Mouse (Mus musculus) adrenal gland, adult 8-10 months (tissue): ENCODE measurements around the gene Rrp8. TPM values are rescaled to one million over a fixed set of nuclear protein-coding genes. Genes with fewer than 3 reads are reported as not detected.
"Not testable (repeated sequence)": the region's sequence is repeated elsewhere in the genome, so short reads cannot be mapped to it uniquely, and the experiment has no call there.

ENCODE experiments used
- DNase-seq: peaks from one replicate; pipeline ENCODE4 v3.0.0; 2022
- total RNA-seq, 4 experiments: library from RNA; stranded (reverse); gene quantifications; 2 replicates each; pipeline ENCODE4 v1.2.4; 2022

Rrp8 gene
- total RNA-seq, 4 experiments from 2014 or later = 18.3 to 29.6 (median 22.0) TPM

GRCm38 (mm10) chr7:105743926-105744590 is 6.9 kb upstream of the Rrp8 start, which contains the start of gene Taf10:
Taf10 (minus strand) TSS chr7:105744361.
- DNase-seq = peak; percentile 83

DNA sequence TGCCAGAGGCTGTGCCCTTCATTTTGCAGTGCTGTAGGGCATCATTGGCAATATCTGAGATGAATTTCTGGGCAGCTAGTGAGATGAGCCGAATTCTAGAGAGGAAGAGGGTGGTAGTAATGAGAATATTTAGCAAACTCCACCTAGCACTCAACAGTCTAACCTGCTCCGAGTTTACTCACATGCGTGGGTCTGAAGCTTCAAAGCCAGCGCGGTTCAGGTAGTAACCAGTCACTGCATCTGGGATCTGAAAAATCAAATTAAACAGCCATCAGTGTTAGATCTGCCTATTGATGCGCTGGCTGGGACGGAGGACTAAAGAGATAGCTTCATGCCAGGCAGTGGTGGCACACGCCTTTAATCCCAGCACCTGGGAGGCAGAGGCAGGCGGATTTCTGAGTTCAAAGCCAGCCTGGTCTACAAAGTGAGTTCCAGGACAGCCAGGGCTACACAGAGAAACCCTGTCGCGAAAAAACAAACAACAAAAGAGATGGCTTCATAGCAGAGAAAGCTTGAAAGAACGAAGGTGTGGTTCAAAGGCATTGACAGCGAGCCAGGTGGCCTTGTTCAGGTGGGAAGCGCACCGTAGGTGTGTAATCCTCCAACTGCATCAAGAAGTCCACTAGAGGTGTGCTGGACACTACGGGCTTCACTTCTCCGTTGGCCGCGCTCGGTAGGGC is 6.2 kb upstream of the Rrp8 start:
- not testable (repeated sequence) for DNase-seq

DNA sequence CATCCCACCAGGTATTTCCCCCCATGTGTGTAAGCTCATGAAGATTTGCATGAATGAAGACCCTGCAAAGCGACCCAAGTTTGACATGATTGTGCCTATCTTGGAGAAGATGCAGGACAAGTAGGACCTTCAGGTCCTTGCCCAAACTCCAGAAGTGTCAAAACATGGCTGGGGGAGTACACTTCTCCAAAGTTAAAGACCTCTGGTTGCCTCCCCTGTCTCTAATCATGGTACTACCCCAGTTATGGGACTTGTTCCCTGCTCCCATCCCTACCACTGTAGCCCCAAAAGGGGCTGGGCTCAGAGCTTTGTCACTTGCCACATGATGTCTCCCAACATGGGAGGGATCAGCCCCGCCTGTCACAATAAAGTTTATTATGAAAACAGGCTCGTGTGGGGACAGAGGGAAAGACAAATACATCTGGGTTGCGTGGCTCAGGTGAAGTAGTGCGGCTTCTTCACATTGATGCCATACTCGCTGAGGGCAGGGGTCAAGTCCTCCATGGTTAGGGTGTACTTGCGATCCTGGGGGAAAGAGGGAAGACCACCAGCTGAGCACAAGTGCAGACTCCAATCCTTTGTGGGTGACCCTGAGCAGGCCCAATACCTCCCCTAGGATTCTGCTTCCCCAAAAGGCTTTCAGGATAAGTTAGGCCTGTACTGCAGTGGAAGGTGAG is 5.5 kb upstream of the Rrp8 start:
- DNase-seq = not testable (repeated sequence)

DNA sequence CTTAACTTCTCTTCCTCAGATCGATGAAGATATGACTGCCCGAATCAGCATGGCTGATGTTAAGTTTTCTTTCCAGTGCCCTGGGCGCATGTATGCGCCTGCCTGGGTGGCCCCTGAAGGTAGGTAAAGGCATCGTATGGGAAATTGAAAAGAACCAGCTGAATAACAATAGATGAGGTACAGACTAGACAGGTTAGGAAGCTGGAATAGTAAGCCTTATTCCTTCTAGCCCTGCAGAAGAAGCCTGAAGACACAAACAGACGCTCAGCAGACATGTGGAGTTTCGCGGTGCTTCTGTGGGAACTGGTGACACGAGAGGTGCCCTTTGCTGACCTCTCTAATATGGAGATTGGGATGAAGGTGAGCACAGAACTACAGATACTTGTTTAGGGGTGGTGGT is 4.8 kb upstream of the Rrp8 start:
- no peak for DNase-seq

DNA sequence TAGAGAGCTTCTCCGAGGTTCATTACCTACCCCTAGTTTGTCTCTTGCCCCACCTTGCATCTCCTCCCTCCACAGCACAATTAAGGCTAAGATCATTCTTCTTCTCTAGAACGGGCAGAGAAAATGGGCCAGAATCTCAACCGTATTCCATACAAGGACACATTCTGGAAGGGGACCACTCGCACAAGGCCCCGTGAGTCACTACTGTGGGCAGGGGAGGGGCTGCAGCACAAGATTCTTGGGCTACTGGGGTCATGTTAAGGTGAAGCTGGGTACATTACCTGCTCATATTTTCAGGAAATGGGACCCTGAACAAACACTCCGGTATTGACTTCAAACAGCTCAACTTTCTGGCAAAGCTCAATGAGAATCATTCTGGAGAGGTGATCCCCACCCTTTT is 3.7 kb upstream of the Rrp8 start:
- DNase-seq = no peak

DNA sequence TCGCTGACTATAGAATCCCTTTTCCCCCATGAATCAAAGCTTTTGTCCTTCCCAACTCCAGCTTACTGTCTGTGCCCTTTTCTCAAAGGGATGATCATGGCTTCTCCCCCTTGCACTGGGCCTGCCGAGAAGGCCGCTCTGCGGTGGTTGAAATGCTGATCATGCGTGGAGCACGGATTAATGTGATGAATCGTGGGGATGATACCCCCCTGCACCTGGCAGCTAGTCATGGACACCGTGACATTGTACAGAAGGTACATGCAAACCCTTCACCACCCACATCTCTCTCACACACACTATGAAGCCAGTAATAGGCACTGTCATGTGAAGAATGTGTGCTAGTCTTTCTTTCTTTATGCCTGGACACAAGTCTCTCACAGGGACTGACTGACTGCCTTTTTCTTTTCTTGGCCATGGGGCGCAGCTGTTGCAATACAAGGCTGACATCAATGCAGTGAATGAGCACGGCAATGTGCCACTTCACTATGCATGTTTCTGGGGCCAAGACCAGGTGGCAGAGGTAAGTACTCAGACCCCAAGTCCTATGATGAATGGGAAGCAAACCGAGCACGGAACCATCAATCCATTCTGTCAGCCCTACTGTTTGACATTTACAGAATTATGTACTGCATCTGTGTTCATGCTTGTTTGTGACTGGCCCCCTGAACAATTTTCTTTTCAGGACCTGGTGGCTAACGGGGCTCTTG is 3.1 kb upstream of the Rrp8 start:
- no peak for DNase-seq

GRCm38 (mm10) chr7:105738948-105739347 is 1.8 kb upstream of the Rrp8 start:
- DNase-seq = peak; percentile 59

DNA sequence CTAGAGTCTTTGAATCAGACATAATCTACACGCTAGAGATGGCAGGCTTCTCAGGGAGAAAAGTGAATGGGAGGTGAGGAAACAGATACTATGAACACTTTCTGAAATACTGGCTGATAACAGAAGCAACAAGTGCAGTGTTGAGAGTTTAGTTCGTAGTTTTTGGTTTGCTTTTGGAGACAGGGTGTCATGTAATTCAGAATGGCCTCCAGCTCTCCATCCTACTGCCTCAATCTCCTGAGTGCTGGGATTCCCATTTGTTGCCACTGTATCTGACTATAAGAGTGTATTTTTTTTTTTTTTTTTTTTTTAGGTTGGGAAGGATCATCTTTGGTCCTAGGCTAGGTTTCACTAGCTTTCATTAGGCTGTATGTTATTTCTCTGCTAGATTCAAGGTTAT is 1.1 kb upstream of the Rrp8 start:
- no peak for DNase-seq

DNA sequence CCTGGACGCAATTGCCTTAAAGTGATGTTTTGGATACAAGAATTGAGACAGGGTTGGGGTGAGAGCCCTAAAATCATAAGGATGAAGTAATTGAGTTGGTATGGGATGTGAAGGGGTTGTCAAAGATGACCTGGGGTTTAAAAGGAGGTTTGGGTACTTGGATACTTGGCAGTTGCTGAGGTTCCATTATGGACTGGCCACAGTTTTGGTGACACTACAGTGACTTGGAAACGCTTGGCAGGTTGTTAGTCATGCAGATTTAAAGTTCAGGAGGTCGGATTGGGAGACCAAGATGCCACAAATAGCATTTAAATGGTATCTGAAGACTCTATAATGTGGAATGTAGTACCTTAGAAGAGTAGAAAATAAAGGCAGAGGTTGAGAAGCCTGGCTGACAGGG is 463 bp upstream of the Rrp8 start:
- no peak for DNase-seq

- peak; percentile 94 for DNase-seq
These were observed 802 bp downstream of the Rrp8 start, which contains the start of gene Ilk for GRCm38 (mm10) chr7:105736264-105736901. Ilk (plus strand) TSS chr7:105736592.

DNA sequence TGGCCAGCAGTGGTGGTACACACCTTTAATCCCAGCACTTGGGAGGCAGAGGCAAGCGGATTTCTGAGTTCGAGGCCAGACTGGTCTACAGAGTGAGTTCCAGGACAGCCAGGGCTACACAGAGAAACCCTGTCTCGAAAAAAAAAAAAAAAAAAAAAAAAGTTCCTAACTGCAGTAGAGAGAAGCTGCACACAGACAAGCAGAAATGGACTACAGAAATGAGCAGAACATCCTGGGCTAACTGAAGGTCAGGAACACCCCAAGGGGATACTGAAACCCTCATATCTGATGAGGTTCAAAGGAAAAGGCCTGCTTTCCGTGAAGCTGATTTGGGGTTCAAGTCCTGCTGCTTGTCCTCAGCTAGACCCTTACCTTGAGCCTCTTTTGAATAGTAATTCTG is 1.7 kb downstream of the Rrp8 start:
- DNase-seq = not testable (repeated sequence)

- no peak for DNase-seq
These were observed 2.4 kb downstream of the Rrp8 start for GRCm38 (mm10) chr7:105734826-105735225.

DNA sequence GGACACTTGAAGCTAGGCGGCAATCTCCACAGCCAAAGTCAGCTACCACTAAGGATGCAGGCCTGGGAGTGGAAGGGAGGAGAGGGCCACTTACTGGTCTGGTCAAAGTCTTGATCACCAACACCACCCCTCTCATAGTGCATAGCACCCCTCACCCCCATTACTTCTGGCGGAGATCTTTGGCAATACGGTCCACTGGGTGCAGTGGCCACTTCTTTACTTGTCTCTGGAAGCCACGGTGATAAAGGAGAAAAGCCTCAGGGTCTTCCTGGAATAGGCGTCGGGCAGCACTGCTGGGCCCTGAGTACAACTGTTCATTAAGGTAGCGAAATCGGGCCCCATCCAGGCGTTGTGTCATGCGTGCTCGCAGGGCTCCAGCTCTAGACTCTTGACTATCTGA is 3.3 kb downstream of the Rrp8 start:
- DNase-seq = no peak

GRCm38 (mm10) chr7:105728701-105729428 is 8.3 kb downstream of the Rrp8 start:
- no peak for DNase-seq

- DNase-seq = no peak
These were observed 10.2 kb downstream of the Rrp8 start for GRCm38 (mm10) chr7:105726980-105727325.

GRCm38 (mm10) chr7:105726144-105726979 is 10.8 kb downstream of the Rrp8 start:
- no peak for DNase-seq

DNA sequence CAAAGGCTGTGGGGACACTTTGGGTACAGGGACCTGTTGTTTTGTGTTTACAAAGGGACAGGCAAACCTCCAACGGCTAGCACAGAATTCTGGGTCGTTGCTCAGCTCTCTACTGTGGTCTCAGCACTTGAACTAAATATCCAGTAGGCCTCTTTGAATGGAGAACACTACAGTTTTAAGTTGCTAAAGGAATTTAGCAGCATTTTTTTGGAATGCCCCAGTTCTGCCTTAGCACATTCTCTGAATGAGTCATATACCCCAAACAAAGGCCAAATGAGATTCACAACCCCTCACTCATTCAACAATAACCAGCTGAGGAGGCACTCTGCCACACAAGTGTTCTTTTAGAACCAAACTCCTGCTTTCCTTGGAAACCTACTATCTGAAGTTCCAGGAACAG is 15.3 kb downstream of the Rrp8 start:
- no peak for DNase-seq

- DNase-seq = no peak
These were observed 21.8 kb downstream of the Rrp8 start for GRCm38 (mm10) chr7:105715366-105715765.

GRCm38 (mm10) chr7:105708733-105709132 is 28.5 kb downstream of the Rrp8 start:
- no peak for DNase-seq

- no peak for DNase-seq
These were observed 33.4 kb downstream of the Rrp8 start for GRCm38 (mm10) chr7:105703816-105704215.

DNA sequence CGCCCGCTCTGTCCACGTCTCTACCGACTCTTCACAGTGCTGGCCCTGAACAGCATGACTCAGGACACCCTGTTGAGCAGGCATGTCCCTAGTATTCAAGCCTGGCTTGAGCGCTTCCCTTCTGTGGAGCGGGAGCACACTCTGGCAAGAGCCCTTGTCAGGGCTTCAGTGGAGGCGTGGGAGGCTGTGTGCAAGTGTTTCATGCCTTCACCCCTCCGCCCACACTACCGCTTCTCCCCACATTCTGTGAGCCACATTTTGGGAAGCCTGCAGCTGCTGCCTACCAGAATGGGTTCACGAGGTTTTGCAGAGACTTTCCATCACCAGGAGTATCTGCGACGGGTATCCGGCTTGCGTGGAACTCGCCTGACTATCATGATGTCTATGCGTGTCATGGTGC is 34.0 kb downstream of the Rrp8 start:
- no peak for DNase-seq
